Mouse (Mus musculus): Measurements from ENCODE around the gene Hat1. TPM values are rescaled to one million over a fixed set of nuclear protein-coding genes. Genes with fewer than 3 reads are reported as not detected.

Hat1 gene
- polyA plus RNA-seq (2012; rRNA removed; ENCODE audit: low replicate concordance): 2.1 and 5.3 TPM in 2 replicates

DNA sequence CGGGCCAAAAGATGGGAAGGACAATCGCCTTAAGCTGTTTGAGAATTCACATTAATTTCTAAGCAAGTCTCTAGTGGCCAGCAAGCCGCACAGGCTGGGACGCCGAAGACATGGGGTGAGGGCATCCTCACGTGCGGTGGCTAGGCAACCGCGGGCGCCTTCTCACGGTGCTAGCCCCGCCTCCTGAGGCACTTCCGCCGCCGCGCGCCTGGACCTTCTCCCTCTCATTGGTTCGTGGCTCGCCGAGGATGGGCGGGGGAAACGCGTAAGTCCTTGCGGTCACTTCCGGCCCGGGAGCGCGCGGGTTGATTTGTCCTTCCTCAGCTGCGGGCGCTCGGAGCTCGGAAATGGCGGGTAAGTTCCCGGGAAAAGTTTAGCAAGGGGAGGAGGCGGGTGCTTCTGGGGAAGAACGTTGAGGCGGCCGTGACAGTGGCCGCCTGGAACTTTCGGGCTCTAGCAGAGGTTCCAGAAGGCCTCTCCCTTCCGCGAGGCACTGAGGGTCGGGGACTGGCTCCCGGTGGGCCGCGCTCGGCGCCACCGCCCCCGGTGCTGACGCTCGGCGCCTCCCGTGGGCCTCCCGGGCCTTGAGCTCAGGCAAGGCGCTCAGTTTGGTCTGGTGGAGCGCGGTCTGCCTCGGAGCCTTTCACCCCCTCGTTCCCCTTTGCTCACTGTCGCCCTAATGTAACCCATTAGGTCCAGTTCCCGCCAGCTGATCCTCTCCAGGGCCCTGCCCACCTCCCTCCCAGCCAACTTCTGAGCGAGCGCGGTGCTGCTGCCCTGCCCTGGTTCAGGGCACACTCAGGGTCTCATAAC, at the start of gene Hat1:
Hat1 (plus strand) TSS at position 8 of the 813 bp plus-strand sequence.

DNA sequence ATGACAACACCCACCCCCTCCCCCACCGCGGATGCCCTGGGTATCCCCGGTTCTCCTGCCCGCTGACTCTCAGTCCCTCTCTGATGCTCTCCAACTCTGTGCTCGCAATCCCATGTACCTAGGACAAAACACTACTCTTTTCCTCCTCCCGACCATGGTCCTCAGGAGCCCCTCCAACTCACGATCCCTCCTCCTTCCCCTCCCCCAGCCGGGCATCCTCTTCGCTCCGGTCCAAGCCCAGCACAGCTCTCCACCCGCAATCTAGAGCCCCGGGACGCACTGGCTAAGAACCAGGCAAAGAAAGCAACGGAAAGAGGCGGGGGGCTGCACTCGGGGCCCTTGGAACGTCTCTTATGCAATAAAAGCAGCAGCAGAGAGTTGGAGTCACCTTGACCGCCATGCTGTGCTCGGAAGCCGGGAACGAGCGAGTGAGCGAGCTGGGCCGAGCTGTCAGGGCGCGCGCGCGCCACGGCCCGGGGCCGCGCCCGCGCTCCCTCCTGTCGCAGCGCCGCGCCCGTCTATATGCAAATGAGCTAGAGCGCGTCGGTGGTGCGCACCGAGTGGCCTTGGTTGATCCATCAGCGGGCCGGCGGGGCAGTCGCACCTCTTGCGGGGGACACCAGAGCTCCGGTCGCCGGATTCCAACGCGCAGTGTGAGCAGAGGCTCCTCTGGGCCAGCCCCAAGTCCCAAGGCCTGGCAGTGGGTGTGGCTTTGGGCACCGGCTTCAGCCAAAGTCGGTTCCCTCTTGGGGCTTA, 21.5 kb upstream of the Hat1 start, which contains the start of gene Slc25a12:
Slc25a12 (minus strand) TSS at position 625 of the 756 bp plus-strand sequence.

DNA sequence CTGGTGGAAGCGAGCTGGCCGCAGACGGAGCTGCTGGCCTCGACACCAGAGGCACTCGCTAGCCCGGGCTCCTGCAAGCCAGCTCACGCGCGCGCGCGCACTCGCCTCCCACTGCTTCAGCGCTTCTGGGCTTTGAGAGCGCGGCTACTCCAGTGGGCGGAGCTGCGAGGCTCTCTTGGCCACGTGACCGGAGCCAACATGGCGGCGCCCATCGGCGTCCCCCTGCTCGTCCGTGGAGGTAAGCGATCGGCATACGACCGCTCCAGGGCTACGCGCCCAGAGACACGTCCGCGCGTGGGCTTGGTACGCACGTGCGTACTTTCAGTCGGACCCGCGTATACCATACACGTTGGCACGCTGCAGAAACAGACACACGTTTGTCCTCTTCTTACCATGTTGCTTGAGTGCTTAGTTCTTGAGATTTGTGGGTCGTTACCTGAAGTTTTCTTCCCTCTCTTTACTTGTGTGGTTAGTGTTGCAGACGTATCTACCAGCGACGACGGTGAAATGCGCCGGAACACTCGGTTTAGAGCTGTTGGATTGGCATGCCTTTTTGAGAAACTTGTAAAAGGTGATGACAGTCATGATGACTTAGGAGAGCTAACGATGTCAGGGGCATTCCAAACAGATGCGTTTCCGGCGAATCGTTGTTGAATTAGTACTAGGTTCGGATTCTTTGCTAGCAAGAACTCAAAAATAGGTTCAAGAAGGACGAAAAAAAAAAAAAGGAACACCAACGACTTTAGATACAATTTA, 64.6 kb downstream of the Hat1 start, which contains the start of gene Metap1d:
Metap1d (plus strand) TSS at position 116 of the 756 bp plus-strand sequence.

Other genes with a start within 250 kb of the Hat1 start
- 8.4 and 22.7 TPM in 2 replicates for gene Dync1i2, start 177.3 kb upstream of the Hat1 start, polyA plus RNA-seq (2012; rRNA removed; ENCODE audit: low replicate concordance)
- 21.3 and 66.8 TPM in 2 replicates for gene Slc25a12, start 21.2 kb upstream of the Hat1 start, polyA plus RNA-seq (2012; rRNA removed; ENCODE audit: low replicate concordance)
- 13.3 and 30.3 TPM in 2 replicates for gene Metap1d, start 64.3 kb downstream of the Hat1 start, polyA plus RNA-seq (2012; rRNA removed; ENCODE audit: low replicate concordance)
- gene Dlx1, start 139.2 kb downstream of the Hat1 start, polyA plus RNA-seq (2012; rRNA removed; ENCODE audit: low replicate concordance): not detected in 2 replicates
- 0.09 TPM in 1 of 2 replicates, not detected in the other for gene Dlx2, start 157.8 kb downstream of the Hat1 start, polyA plus RNA-seq (2012; rRNA removed; ENCODE audit: low replicate concordance)